Mouse (Mus musculus) 3T3-L1 (cell line): ENCODE measurements at regions not wholly inside any gene's neighbourhood (a gene's known extent, or its start where the extent isn't known, plus 50 kb on each side); places are given as distances from the start of the nearest gene placed in this dataset.
"Not testable (repeated sequence)": the region's sequence is repeated elsewhere in the genome, so short reads cannot be mapped to it uniquely, and the experiment has no call there.

Source experiments
- DNase-seq: peaks from one replicate; pipeline ENCODE4 v3.0.0-alpha.2; 2015; ENCODE audit warnings: low read depth, low spot score

- DNase-seq, result not testable (repeated sequence)
These were observed 288.7 kb downstream of the Fut8 start for GRCm38 (mm10) chr12:77526581-77526980.

GRCm38 (mm10) chr12:77527499-77527898 is 289.6 kb downstream of the Fut8 start:
- DNase-seq, result no peak

GRCm38 (mm10) chr12:77527953-77528865 is 290.3 kb downstream of the Fut8 start:
- no peak for DNase-seq

GRCm38 (mm10) chr12:77528868-77529271 is 290.9 kb downstream of the Fut8 start:
- DNase-seq, result no peak

GRCm38 (mm10) chr12:77529414-77529813 is 291.5 kb downstream of the Fut8 start:
- no peak for DNase-seq

GRCm38 (mm10) chr12:77529955-77530354 is 292.0 kb downstream of the Fut8 start:
- no peak for DNase-seq

- peak; percentile 14 for DNase-seq
These were observed 293.4 kb downstream of the Fut8 start for GRCm38 (mm10) chr12:77531294-77531693.

- no peak for DNase-seq
These were observed 294.6 kb downstream of the Fut8 start for GRCm38 (mm10) chr12:77532547-77532946.

GRCm38 (mm10) chr12:77533606-77534005 is 295.7 kb downstream of the Fut8 start:
- no peak for DNase-seq

GRCm38 (mm10) chr12:77534079-77534478 is 296.2 kb downstream of the Fut8 start:
- DNase-seq, result peak; percentile 50

GRCm38 (mm10) chr12:77535147-77535546 is 297.2 kb downstream of the Fut8 start:
- no peak for DNase-seq

- DNase-seq, result no peak
These were observed 299.4 kb downstream of the Fut8 start for GRCm38 (mm10) chr12:77537139-77537848.

- DNase-seq, result peak; percentile 83
These were observed 301.9 kb downstream of the Fut8 start for GRCm38 (mm10) chr12:77539661-77540431.

- DNase-seq, result no peak
These were observed 303.3 kb downstream of the Fut8 start for GRCm38 (mm10) chr12:77541051-77541765.

- no peak for DNase-seq
These were observed 303.9 kb downstream of the Fut8 start for GRCm38 (mm10) chr12:77541826-77542225.

GRCm38 (mm10) chr12:77543651-77544050 is 305.7 kb downstream of the Fut8 start:
- no peak for DNase-seq

- DNase-seq, result no peak
These were observed 308.2 kb downstream of the Fut8 start for GRCm38 (mm10) chr12:77546165-77546564.

- peak; percentile 69 for DNase-seq
These were observed 330.4 kb downstream of the Fut8 start for GRCm38 (mm10) chr12:77568286-77568685.

GRCm38 (mm10) chr12:77570501-77570900 is 332.6 kb downstream of the Fut8 start:
- DNase-seq, result peak; percentile 7

- DNase-seq, result no peak
These were observed 333.1 kb downstream of the Fut8 start for GRCm38 (mm10) chr12:77571071-77571470.

GRCm38 (mm10) chr12:77575046-77575445 is 337.1 kb downstream of the Fut8 start:
- peak; percentile 7 for DNase-seq
